Mouse (Mus musculus) neural tube, embryonic 13.5 days (tissue): ENCODE measurements around the gene Krt17. TPM values are rescaled to one million over a fixed set of nuclear protein-coding genes. Genes with fewer than 3 reads are reported as not detected.
"Not testable (repeated sequence)": the region's sequence is repeated elsewhere in the genome, so short reads cannot be mapped to it uniquely, and the experiment has no call there.

Experiments
- ATAC-seq: fragments of 200-750 bp; cut with Nextera tagmentation; 2 replicates; pipeline ENCODE4 v1.8.0; 2017; ENCODE audit warnings: low read depth, mild to moderate bottlenecking, moderate TSS enrichment, moderate library complexity
- H3K27ac ChIP-seq: fragments of 300-500 bp; sonication (generic); replicated peaks from 2 replicates; pipeline ENCODE4 v1.5.1; 2015; ENCODE audit warnings: moderate library complexity, mild to moderate bottlenecking, inconsistent platforms
- H3K27me3 ChIP-seq: fragments of 300-500 bp; sonication (generic); 2 replicates; pipeline ENCODE4 v1.6.1; 2015; ENCODE audit warnings: mild to moderate bottlenecking, inconsistent platforms
- H3K36me3 ChIP-seq: fragments of 300-500 bp; sonication (generic); 2 replicates; pipeline ENCODE4 v1.6.1; 2015; ENCODE audit warnings: mild to moderate bottlenecking, inconsistent platforms
- H3K4me1 ChIP-seq: fragments of 300-500 bp; sonication (generic); replicated peaks from 2 replicates; pipeline ENCODE4 v1.6.1; 2015; ENCODE audit warnings: inconsistent platforms
- H3K4me2 ChIP-seq: fragments of 300-500 bp; sonication (generic); 2 replicates; pipeline ENCODE4 v1.6.1; 2015; ENCODE audit warnings: inconsistent platforms, mild to moderate bottlenecking, moderate library complexity
- H3K4me3 ChIP-seq: fragments of 300-500 bp; sonication (generic); 2 replicates; pipeline ENCODE4 v1.5.1; 2015; ENCODE audit warnings: mild to moderate bottlenecking, inconsistent platforms
- H3K9ac ChIP-seq: fragments of 300-500 bp; sonication (generic); 2 replicates; pipeline ENCODE4 v1.6.1; 2015; ENCODE audit warnings: moderate library complexity, mild to moderate bottlenecking, inconsistent platforms
- H3K9me3 ChIP-seq: fragments of 300-500 bp; sonication (generic); 2 replicates; pipeline ENCODE4 v1.6.1; 2016; ENCODE audit warnings: inconsistent platforms
- WGBS: fragments of 180-500 bp; shearing (Covaris S2); methylation state at CpG from one replicate; pipeline ENCODE4 v1.1.7; 2015; 5-methylcytosine and 5-hydroxymethylcytosine counted together
- polyA plus RNA-seq: library from polyadenylated mRNA; unstranded; fragments of >200 nt; fragmentation: Nextera tagmentation; extraction: Ambion mirVana; gene quantifications from 2 replicates; pipeline ENCODE4 v1.2.1, GENCODE M21; 2015

The Krt17 gene
- 0.73 and 1.4 TPM in 2 replicates for polyA plus RNA-seq

DNA sequence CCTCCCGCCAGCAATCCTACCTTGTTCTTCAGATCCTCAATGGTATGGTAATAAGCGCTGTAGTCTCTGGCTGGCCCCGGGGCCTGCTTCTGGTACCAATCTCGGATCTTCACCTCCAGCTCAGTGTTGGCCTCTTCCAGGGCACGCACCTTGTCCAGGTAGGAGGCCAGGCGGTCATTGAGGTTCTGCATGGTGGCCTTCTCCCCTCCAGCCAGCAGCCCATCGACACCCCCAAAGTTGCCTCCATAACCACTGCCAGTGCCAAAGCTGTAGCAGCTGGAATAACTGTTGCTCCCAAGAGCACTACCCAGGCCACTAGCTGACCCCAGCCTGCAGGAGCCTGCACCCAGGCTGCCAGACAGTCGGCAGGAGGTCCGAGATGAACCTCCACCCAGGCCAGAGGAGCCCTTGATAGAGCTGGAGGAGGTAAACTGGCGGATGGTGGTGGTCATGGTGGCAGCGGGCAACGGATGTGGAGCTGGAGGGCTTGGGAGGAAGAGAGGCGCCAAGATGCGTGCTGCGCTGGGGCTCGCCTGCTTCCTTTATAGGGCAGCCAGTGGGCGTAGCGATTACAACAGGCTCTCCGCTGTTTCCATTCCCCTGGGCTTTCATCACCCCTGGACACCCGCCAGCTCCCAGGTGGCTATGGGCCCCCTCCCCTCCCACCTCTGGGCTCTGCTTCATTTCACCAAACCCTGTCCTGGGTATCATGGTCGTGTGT is at the start of gene Krt17:
TSS of gene Krt17 (minus strand) at position 516 of the 721 bp plus-strand sequence.
- WGBS = 87% methylated on average over 21 of the region's 21 CpGs
- ATAC-seq = no peak
- Histone ChIP-seq H3K9ac (no peak within 1 kb of the TSS), H3K4me1 (no peaks in the 10 kb centered on the region), H3K9me3 (no peaks in the 10 kb centered on the region), H3K4me3 (no peak within 1 kb of the TSS), H3K36me3 (no peaks in the 10 kb centered on the region), H3K4me2 (no peak within 1 kb of the TSS), H3K27ac (no peak within 1 kb of the TSS), H3K27me3 (no peaks in the 10 kb centered on the region)

DNA sequence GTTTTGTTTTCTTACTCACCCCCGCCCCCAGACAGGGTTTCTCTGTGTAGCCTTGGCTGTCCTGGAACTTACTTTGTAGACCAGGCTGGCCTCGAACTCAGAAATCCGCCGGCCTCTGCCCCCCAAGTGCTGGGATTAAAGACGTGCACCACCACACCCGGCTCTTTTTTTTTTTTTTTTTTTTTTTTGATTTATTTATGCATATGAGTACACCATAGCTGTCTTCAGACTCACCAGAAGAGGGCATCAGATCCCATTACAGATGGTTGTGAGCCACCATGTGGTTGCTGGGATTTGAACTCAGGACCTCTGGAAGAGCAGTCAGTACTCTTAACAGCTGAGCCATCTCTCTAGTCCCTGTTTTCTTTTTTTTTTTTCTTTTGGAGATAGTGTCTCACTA is 47.8 kb upstream of the Krt17 start:
- peaks cover 12% of the 10 kb centered on the region for H3K4me1 ChIP-seq
- H3K27ac ChIP-seq, H3K9ac ChIP-seq, H3K36me3 ChIP-seq, H3K4me2 ChIP-seq, H3K4me3 ChIP-seq, H3K27me3 ChIP-seq, ATAC-seq, H3K9me3 ChIP-seq: not testable (repeated sequence)
- WGBS = 95% methylated on average over 5 of the region's 6 CpGs

DNA sequence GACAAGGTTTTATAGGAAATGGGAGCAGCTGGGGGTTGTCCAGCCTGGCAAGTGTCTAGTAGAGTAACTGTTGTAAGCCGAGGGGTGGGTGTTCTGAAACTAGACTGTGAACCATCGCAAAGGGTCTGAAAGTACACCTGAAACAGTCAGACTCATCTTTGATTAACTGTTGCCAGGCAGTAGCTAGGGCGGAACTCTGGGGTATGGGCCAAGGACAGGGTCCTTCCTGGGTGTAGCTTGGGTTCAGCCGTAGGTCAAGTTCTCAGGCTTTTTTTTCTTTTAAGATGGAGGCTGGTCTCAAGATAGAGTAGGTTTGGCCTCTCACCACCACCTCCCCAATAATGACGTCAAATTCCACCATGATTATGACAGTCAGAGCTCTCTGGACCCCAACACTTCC is 47.1 kb upstream of the Krt17 start:
- Histone ChIP-seq H3K4me1 (peaks cover 12% of the 10 kb centered on the region), H3K9me3 (no peaks in the 10 kb centered on the region), H3K4me3 (no peak overlapping the region), H3K9ac (no peak overlapping the region), H3K4me2 (no peak overlapping the region), H3K36me3 (no peaks in the 10 kb centered on the region), H3K27ac (no peak overlapping the region), H3K27me3 (no peaks in the 10 kb centered on the region)
- 89% methylated on average over 5 of the region's 5 CpGs for WGBS
- ATAC-seq = no peak

DNA sequence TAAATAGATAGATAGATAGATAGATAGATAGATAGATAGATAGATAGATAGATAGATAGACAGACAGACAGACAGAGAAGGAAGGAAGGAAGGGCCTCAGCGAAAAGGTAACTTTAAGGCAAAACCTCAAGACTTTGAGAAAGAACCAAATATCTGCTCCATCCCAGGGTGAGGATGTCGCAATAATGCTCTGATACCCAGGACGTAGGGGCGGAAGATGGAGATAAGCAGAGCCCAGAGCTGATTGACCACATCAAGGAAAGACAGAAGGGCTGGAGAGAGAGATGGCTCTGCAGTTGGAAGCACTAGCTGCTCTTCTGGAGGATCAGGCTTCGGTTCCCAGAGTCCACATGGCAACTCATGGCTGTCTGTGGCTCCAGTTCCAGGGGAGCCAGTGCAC is 40.5 kb upstream of the Krt17 start:
- Histone ChIP-seq H3K4me1 (peaks cover 4% of the 10 kb centered on the region; the same call in 1 of the 2 replicates), H3K9me3 (no peaks in the 10 kb centered on the region), H3K9ac (no peak overlapping the region), H3K27me3 (no peaks in the 10 kb centered on the region), H3K27ac (no peak overlapping the region), H3K4me3 (no peak overlapping the region), H3K36me3 (no peaks in the 10 kb centered on the region), H3K4me2 (no peak overlapping the region)
- ATAC-seq = no peak
- 87% methylated on average over 5 of the region's 5 CpGs for WGBS

DNA sequence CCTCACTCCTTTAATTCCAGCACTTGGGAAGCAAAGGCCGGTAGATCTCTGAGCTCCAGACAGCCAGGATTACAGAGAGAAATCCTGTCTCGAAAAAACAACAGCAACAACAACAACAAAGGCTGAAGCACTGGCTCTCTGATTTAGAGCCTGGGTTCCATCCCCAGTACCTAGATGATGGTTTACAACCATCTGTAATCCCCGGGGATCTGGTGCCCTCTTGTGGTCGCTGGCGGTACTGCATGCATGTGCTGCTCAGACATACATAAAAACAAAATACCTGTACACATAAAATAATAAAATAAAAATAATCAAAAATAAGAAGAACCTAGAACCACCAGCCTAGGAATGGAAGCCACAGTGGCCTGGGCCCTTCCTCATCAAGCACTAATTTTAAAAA is 39.5 kb upstream of the Krt17 start:
- Histone ChIP-seq H3K4me3 (no peak overlapping the region), H3K9me3 (no peaks in the 10 kb centered on the region), H3K9ac (no peak overlapping the region), H3K27me3 (no peaks in the 10 kb centered on the region), H3K4me1 (peaks cover 4% of the 10 kb centered on the region; the same call in 1 of the 2 replicates), H3K4me2 (no peak overlapping the region), H3K27ac (no peak overlapping the region), H3K36me3 (no peaks in the 10 kb centered on the region)
- ATAC-seq = no peak
- WGBS = 9% methylated on average over 5 of the region's 5 CpGs

DNA sequence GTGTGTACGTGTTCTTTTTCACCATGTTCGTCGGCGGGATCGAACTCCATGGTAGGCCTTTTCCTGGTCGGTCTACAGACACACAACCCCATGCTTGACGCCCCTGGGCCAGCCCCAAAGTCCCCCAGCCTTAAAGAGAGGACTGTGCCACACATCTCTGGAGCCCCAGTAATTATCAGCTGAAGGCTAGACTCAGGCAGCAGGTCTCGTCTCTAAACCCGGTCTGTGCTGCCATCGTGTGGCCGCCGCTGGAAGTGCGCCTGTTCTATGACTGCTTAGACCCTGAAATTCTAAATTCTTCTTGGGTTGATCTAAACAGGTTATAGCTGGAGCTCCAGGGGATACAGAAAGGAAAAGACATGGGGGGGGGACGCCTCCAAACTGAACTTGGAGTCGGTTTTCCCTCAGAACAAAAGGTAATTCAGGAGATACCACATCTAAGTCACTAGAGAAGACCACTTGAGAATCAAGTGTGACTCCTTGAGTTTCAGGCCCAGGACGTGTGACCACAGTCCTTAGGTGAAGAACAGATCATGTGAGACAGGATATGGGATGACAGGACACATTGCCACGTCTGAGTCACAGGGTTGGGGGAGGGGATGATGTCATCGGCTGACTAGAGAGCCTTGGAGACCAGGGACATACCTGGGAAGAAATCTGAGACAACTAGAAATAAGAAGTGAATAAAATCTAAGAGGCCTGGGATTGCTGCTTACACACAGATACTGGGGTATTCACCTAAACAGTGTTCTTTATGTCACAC is 37.6 kb upstream of the Krt17 start:
- Histone ChIP-seq H3K9me3 (no peaks in the 10 kb centered on the region), H3K36me3 (no peaks in the 10 kb centered on the region), H3K9ac (no peak overlapping the region), H3K4me3 (peak overlapping the region; percentile 9; the same call in 1 of the 2 replicates), H3K4me1 (peaks cover 4% of the 10 kb centered on the region; the same call in 1 of the 2 replicates), H3K27ac (no peak overlapping the region), H3K4me2 (peak overlapping the region; percentile 38), H3K27me3 (no peaks in the 10 kb centered on the region)
- ATAC-seq = no peak
- WGBS = 21% methylated on average over 18 of the region's 18 CpGs

DNA sequence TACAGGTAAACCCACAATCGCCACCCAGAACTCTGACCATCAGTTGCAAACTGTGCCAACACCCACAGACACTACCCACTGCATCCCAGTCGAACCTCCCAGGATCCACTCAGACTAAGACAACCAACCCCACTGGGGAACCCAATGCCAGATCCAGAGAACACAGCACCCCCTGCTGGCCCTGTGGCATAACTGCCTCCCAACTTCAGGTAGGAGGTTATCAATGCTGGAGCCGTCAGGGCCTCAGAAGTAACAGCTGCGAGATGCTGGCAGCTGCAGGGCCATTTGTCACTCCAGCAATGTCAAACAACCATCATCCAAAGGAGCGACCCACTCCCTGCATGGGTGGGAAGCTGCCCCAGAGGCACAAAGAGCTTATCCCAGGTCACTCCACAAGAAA is 37.0 kb upstream of the Krt17 start:
- no peak for ATAC-seq
- H3K36me3 ChIP-seq = no peaks in the 10 kb centered on the region

DNA sequence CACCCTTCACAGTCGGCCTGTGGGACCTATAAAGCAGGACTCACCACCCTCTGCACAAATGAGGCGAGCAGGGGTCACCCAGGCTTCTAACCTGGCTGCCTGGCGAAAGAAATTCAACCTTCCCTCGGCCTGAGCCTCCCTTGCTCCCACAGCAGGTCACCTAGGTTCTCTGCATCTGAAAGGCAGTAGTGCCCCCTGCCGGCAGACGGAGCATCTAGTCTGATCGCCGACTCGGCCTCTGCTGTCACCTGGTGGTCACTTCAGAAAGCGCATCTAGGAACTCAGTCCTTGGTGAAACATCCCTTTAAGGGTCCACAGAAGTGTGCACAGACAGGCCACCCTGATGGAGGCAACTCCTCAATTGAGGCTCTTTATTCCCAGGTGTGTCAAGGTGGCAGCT is 34.5 kb upstream of the Krt17 start:
- Histone ChIP-seq H3K4me3 (no peak overlapping the region), H3K9me3 (no peaks in the 10 kb centered on the region), H3K27ac (no peak overlapping the region), H3K4me2 (0 out of 2 replicates have a peak overlapping the region, but pooled peaks have one; percentile 18), H3K4me1 (peaks cover 4% of the 10 kb centered on the region; the same call in 1 of the 2 replicates), H3K9ac (no peak overlapping the region), H3K27me3 (no peaks in the 10 kb centered on the region), H3K36me3 (no peaks in the 10 kb centered on the region)
- ATAC-seq = 0 out of 2 replicates have a peak, but pooled peaks have one; percentile 32
- WGBS = 5% methylated on average over 10 of the region's 10 CpGs

More for the DNA sequence above, 37.0 kb upstream of the Krt17 start:
- Histone ChIP-seq H3K4me1 (peaks cover 4% of the 10 kb centered on the region; the same call in 1 of the 2 replicates), H3K9ac (no peak overlapping the region), H3K4me3 (0 out of 2 replicates have a peak overlapping the region, but pooled peaks have one; percentile 9), H3K9me3 (no peaks in the 10 kb centered on the region), H3K27ac (no peak overlapping the region), H3K4me2 (peak overlapping the region; percentile 38), H3K27me3 (no peaks in the 10 kb centered on the region)
- WGBS = 38% methylated on average over 5 of the region's 5 CpGs

DNA sequence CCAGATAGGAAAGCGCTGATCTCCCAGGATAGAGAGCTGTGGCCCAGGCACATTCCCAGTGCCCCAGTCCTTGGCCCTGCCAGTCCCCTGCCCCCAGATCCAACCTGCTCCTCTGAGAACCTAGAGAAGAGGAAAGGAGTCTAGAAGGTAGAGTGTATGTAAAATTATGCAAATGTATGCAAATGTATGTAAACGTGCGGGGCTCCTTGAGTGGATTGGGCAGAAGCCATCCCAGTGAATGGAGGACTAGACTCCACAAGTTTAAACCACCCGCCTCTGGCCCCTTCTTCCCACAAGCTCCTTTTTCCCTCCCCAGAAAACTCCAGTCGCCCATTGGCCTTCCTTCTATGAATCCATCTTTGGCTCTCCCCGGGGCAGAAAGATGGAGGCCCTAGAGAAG is 32.1 kb upstream of the Krt17 start:
- Histone ChIP-seq H3K9me3 (no peaks in the 10 kb centered on the region), H3K4me1 (0 out of 2 replicates have a peak, but pooled peaks cover under 1% of the 10 kb centered on the region), H3K4me2 (no peak overlapping the region), H3K4me3 (no peak overlapping the region), H3K27ac (no peak overlapping the region), H3K27me3 (no peaks in the 10 kb centered on the region), H3K9ac (no peak overlapping the region), H3K36me3 (no peaks in the 10 kb centered on the region)
- 52% methylated on average over 6 of the region's 6 CpGs for WGBS
- ATAC-seq = no peak

DNA sequence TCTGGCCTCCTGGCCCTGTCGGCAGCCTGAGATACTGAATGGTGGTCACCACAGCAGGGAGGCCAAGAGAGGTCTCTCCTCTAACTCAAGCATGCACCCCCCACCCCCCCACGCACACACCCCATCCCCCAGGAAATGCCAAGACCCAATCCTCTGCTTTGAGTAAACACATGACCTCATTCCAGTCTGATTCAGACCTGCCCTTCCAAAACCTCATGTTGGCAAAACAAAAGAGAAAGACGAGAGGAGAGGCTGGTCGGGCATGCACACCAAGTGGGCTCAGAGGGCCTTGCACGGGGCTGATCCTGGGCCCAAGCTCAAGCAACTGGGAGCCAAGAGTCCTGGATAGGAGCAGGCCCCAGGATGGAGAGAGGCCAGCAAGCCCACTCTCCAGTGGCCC is 29.4 kb upstream of the Krt17 start:
- Histone ChIP-seq H3K9me3 (no peaks in the 10 kb centered on the region), H3K36me3 (no peaks in the 10 kb centered on the region), H3K4me2 (no peak overlapping the region), H3K4me1 (no peaks in the 10 kb centered on the region), H3K9ac (no peak overlapping the region), H3K27me3 (no peaks in the 10 kb centered on the region), H3K27ac (no peak overlapping the region), H3K4me3 (no peak overlapping the region)
- ATAC-seq = no peak
- WGBS = 62% methylated on average over 5 of the region's 5 CpGs

DNA sequence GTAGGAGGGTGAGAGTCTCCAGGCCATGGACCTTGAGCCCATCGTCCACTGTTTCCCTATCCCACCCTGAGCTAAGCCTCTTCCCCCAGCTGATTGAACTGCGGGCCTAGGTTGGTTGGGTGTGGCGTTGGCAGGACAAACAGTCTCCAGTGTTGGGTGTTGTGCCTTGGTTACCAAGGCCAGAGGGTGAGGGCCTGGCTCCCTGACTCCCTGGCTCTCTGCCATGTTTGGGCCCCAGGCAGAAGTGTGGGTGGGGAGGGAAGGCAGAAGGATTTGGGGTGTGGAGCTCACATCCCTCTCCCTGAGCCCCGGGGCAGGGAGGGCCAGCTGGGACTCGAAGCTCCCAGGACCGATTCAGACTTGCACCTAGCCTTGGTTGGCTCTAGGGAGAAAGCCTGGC is 28.1 kb upstream of the Krt17 start:
- H3K36me3 ChIP-seq = no peaks in the 10 kb centered on the region
- no peaks in the 10 kb centered on the region for H3K27me3 ChIP-seq
- no peak overlapping the region for H3K27ac ChIP-seq
- 87% methylated on average over 6 of the region's 6 CpGs for WGBS
- H3K4me1 ChIP-seq = no peaks in the 10 kb centered on the region
- no peaks in the 10 kb centered on the region for H3K9me3 ChIP-seq
- no peak overlapping the region for H3K4me2 ChIP-seq
- no peak for ATAC-seq
- H3K4me3 ChIP-seq = no peak overlapping the region
- H3K9ac ChIP-seq = no peak overlapping the region

DNA sequence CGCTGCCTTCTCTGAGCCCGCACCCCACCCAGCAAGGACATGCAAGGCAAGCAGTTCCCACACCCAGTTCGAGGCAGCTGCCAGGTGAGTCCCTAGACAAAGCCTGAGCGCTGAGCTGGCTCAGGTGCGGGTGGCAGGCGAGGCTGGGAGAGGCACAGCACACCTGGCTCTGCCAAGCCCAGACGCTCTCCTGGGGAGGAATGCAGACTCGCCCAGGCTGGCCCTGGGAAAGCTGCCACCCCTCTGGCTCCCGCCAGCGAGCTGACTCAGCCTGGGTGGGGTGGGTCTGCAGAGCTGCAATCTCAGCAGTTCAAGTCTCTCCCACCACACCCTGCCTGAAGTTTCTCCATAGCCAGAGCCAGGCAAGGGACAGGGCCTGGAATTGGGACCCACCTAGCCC is 26.2 kb upstream of the Krt17 start:
- Histone ChIP-seq H3K4me3 (no peak overlapping the region), H3K9ac (no peak overlapping the region), H3K36me3 (no peaks in the 10 kb centered on the region), H3K27me3 (no peaks in the 10 kb centered on the region), H3K27ac (no peak overlapping the region), H3K4me2 (no peak overlapping the region), H3K4me1 (no peaks in the 10 kb centered on the region), H3K9me3 (no peaks in the 10 kb centered on the region)
- 37% methylated on average over 10 of the region's 10 CpGs for WGBS
- no peak for ATAC-seq
